Mouse (Mus musculus) midbrain, embryonic 11.5 days (tissue): ENCODE measurements around the gene Grip1. TPM values are rescaled to one million over a fixed set of nuclear protein-coding genes. Genes with fewer than 3 reads are reported as not detected.

Experiments
- ATAC-seq: fragments of 200-750 bp; cut with Nextera tagmentation; 2 replicates; pipeline ENCODE4 v1.8.0; 2017; ENCODE audit warnings: moderate TSS enrichment, moderate library complexity; ENCODE audit not compliant: low FRiP score
- DNase-seq: peaks from one replicate; pipeline ENCODE4 v3.0.0; 2015; ENCODE audit warnings: low spot score; ENCODE audit errors: missing footprints
- H3K27ac ChIP-seq: fragments of 300-500 bp; sonication (generic); 2 replicates; pipeline ENCODE4 v1.5.1; 2014; ENCODE audit warnings: low read depth, low read length
- H3K27me3 ChIP-seq: fragments of 300-500 bp; sonication (generic); 2 replicates; pipeline ENCODE4 v1.6.1; 2014; ENCODE audit warnings: mild to moderate bottlenecking, low read length, moderate library complexity, mixed read lengths; ENCODE audit not compliant: control insufficient read depth, insufficient read depth
- H3K36me3 ChIP-seq: fragments of 300-500 bp; sonication (generic); 2 replicates; pipeline ENCODE4 v1.6.1; 2014; ENCODE audit warnings: mild to moderate bottlenecking, low read length, moderate library complexity, mixed read lengths; ENCODE audit not compliant: control insufficient read depth, insufficient read depth
- H3K4me1 ChIP-seq: fragments of 300-500 bp; sonication (generic); 2 replicates; pipeline ENCODE4 v1.6.1; 2014; ENCODE audit warnings: low read length; ENCODE audit not compliant: control insufficient read depth, insufficient read depth
- H3K4me2 ChIP-seq: fragments of 300-500 bp; sonication (generic); 2 replicates; pipeline ENCODE4 v1.6.1; 2014; ENCODE audit warnings: mild to moderate bottlenecking, moderate library complexity
- H3K4me3 ChIP-seq: fragments of 300-500 bp; sonication (generic); 2 replicates; pipeline ENCODE4 v1.5.1; 2014; ENCODE audit warnings: low read depth, low read length
- H3K9ac ChIP-seq: fragments of 300-500 bp; sonication (generic); 2 replicates; pipeline ENCODE4 v1.6.1; 2014; ENCODE audit warnings: low read length
- H3K9me3 ChIP-seq: fragments of 300-500 bp; sonication (generic); 2 replicates; pipeline ENCODE4 v1.6.1; 2016; ENCODE audit warnings: low read length; ENCODE audit not compliant: control insufficient read depth
- WGBS: fragments of 180-500 bp; shearing (Covaris S2); extraction: QIAGEN DNeasy Blood & Tissue Kit; methylation state at CpG from one replicate; pipeline ENCODE4 v1.1.7; 2014; 5-methylcytosine and 5-hydroxymethylcytosine counted together
- polyA plus RNA-seq: library from polyadenylated mRNA; unstranded; fragments of >200 nt; fragmentation: Nextera tagmentation; extraction: Ambion mirVana; gene quantifications from 2 replicates; pipeline ENCODE4 v1.2.1, GENCODE M21; 2014

The Grip1 gene
- polyA plus RNA-seq, 1 experiment from 2014 or later, result 8.5 TPM

GRCm38 (mm10) chr10:119756271-119756670 lies 302.6 kb downstream of the Grip1 start:
- H3K27me3 ChIP-seq, result no peaks in the 10 kb centered on the region
- H3K4me3 ChIP-seq, result no peak overlapping the region
- H3K9me3 ChIP-seq, result no peaks in the 10 kb centered on the region
- H3K36me3 ChIP-seq, result no peaks in the 10 kb centered on the region
- no peak overlapping the region for H3K4me2 ChIP-seq
- ATAC-seq (no peak), DNase-seq (no peak)
- 90% methylated on average over 7 of the region's 7 CpGs for WGBS
- H3K4me1 ChIP-seq, result no peaks in the 10 kb centered on the region
- H3K9ac ChIP-seq, result no peak overlapping the region
- H3K27ac ChIP-seq, result no peak overlapping the region

DNA sequence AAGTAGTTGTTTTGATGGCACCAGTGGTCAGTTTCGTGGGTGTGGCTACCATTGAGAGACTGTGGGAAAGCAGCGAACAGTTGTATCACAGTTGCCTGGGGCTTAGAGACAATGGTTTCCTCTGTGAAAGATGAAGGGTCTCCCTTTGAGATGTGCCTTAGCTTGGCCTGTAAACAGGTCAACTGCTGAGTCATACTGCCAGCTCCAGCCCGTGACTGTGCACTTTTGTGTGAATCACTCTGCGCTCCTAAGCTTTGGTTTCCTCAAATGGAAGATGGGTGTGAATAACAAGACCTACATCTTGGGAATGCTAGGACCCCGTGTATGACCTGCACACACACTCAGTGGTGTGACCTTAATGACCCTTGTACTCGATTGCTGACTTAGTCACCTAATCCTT lies 303.6 kb downstream of the Grip1 start:
- DNase-seq (no peak), ATAC-seq (no peak)
- no peaks in the 10 kb centered on the region for H3K36me3 ChIP-seq
- no peak overlapping the region for H3K27ac ChIP-seq
- no peak overlapping the region for H3K4me3 ChIP-seq
- 82% methylated on average over 6 of the region's 6 CpGs for WGBS
- no peak overlapping the region for H3K4me2 ChIP-seq
- no peaks in the 10 kb centered on the region for H3K4me1 ChIP-seq
- H3K9me3 ChIP-seq, result no peaks in the 10 kb centered on the region
- H3K27me3 ChIP-seq, result no peaks in the 10 kb centered on the region
- no peak overlapping the region for H3K9ac ChIP-seq

DNA sequence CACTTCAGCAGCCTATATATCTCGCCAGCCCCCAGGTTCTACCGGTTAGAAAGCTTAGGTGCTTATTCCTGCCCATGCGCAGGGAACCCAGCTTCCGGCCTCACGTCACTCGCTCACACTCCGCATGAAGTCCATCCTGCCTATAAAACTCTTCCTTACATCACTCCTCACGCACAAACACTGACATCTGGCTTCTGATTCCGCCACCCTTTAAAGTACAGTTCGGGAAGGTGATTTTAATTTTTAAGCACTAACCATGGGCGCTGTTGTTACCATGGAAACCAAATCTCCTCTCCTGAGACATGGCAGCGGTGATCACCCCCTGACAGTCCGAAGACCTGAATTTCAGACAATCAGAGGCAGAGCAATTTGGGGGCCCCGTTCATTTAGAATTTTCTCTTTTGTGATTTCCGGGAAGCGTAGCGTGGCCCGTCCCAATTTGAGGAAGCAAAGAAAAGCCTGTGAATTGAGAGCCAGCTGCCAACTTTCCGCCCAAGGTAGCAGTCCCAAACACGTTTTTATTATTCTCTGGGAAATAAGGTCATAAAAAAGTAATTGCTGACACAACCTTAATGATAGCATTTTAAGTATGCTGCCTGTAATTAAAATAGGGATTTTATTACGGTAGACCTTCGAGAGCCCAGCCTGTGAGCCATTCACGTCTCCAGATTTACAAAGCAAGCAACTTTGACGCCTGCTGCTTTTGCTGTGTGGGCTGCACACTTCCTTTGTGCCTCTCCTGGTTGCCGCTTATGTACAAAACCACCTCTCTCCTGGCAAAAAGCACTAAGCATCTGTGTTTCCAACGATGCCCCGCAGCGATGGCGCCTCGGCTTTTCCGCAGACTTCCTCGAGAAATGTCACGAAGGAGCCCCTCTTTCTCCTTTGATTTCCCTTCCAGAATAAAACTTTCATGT lies 308.1 kb downstream of the Grip1 start:
- Histone ChIP-seq H3K4me1 (no peaks in the 10 kb centered on the region), H3K9me3 (no peaks in the 10 kb centered on the region), H3K36me3 (no peaks in the 10 kb centered on the region), H3K27me3 (no peaks in the 10 kb centered on the region), H3K4me3 (no peak overlapping the region), H3K4me2 (no peak overlapping the region), H3K27ac (no peak overlapping the region), H3K9ac (no peak overlapping the region)
- no peak for DNase-seq
- no peak for ATAC-seq
- WGBS, result 90% methylated on average over 33 of the region's 33 CpGs

DNA sequence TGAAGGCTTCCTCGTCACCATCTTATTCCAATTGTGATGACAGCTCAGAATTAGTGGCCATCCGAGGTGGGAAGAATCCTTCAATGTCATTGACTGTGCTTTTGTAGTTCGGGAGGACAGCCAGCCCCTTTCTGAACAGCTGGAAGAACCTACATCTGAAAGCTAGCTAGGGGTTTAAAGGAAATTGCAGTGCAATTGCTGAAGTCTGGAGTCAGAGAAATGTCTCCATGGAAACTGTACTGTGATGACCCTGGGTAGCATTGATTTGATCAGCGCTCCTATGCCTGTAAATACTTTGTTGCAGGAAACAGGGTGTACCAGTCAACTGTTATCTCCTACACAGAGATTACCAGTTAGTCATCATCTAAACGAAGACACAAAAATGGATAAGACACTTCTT lies 325.2 kb downstream of the Grip1 start:
- ATAC-seq, result no peak
- no peak overlapping the region for H3K9ac ChIP-seq
- H3K9me3 ChIP-seq, result no peaks in the 10 kb centered on the region
- H3K36me3 ChIP-seq, result no peaks in the 10 kb centered on the region
- no peaks in the 10 kb centered on the region for H3K27me3 ChIP-seq
- H3K4me2 ChIP-seq, result no peak overlapping the region
- no peak for DNase-seq
- H3K27ac ChIP-seq, result no peak overlapping the region
- WGBS, result 83% methylated on average over 5 of the region's 5 CpGs
- no peak overlapping the region for H3K4me3 ChIP-seq
- H3K4me1 ChIP-seq, result no peaks in the 10 kb centered on the region

- 90% methylated on average over 1 of the region's 1 CpGs for WGBS
- no peak overlapping the region for H3K4me3 ChIP-seq
- no peaks in the 10 kb centered on the region for H3K27me3 ChIP-seq
- no peaks in the 10 kb centered on the region for H3K9me3 ChIP-seq
- ATAC-seq (no peak), DNase-seq (no peak)
- no peak overlapping the region for H3K4me2 ChIP-seq
- H3K9ac ChIP-seq, result no peak overlapping the region
- no peaks in the 10 kb centered on the region for H3K4me1 ChIP-seq
- H3K27ac ChIP-seq, result no peak overlapping the region
- no peaks in the 10 kb centered on the region for H3K36me3 ChIP-seq
Observed at GRCm38 (mm10) chr10:119779657-119780056, 326.0 kb downstream of the Grip1 start.

DNA sequence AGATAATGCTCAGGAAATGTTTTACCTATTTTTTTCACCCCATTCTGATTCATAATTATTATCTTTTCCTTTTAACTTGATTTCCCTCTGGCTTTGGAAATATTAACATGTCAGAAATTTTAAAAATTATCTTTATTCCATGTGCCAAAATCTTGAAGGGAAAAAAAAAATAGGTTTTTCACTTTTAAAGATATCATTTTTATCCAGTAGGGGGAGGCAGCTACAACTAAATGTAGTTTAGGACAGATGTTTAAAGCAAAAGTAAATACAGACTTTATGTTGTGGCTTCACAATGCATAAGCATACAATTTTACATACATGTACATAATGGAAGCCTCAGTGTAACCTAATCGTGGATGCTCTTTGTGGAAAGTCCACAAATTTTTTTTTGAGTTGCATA lies 336.9 kb downstream of the Grip1 start:
- no peaks in the 10 kb centered on the region for H3K27me3 ChIP-seq
- no peaks in the 10 kb centered on the region for H3K9me3 ChIP-seq
- H3K4me3 ChIP-seq, result no peak overlapping the region
- no peak overlapping the region for H3K9ac ChIP-seq
- H3K36me3 ChIP-seq, result no peaks in the 10 kb centered on the region
- H3K27ac ChIP-seq, result no peak overlapping the region
- H3K4me1 ChIP-seq, result no peaks in the 10 kb centered on the region; the same call in 1 of the 2 replicates
- 75% methylated on average over 1 of the region's 1 CpGs for WGBS
- DNase-seq (no peak), ATAC-seq (no peak)
- H3K4me2 ChIP-seq, result no peak overlapping the region

GRCm38 (mm10) chr10:119802421-119802820 lies 348.8 kb downstream of the Grip1 start:
- Histone ChIP-seq H3K4me3 (no peak overlapping the region), H3K4me1 (peaks cover 5% of the 10 kb centered on the region; the same call in 1 of the 2 replicates), H3K36me3 (no peaks in the 10 kb centered on the region), H3K9me3 (no peaks in the 10 kb centered on the region), H3K27ac (no peak overlapping the region), H3K4me2 (no peak overlapping the region), H3K9ac (no peak overlapping the region), H3K27me3 (no peaks in the 10 kb centered on the region)
- ATAC-seq, result no peak
- no peak for DNase-seq
- WGBS, result 63% methylated on average over 6 of the region's 6 CpGs

DNA sequence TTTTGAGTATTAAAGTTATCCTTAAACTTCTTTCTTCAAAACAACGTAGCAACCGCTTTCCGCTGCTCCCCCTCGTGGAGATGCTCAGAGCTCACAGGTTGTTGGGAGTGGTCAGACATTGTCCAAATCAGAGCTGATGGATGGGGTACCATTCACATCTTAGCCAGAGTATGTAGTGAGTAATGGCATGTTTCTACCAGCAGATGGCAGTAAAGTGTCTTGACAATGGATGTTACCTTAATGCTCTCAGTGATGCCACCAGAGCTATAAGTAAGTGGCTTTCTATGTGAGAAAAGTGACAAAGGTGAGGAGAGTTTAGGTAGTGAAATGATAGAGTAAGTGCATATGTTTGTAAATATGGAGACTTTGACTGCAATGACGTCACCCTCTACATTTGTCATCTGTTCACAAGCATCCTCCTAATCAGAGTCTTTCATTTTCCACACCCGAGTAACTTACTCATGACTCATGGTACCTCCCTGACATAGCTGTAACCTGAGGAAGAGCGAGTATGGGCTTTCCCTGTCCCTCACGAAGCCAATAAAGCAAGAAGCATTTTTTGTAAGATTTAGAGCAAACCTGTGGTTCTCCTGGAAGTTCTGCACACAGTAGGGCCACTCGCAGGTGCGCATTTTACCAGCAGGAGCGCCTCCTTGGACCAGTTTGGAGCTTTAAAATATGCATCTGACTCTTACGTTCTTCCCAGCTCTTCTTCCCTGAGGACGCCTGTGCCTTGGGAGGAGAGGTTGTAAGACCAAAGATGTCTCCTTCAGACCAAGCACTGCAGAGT lies 350.2 kb downstream of the Grip1 start:
- ATAC-seq, result peak; percentile 73
- Histone ChIP-seq H3K4me1 (peaks cover 5% of the 10 kb centered on the region; the same call in 1 of the 2 replicates), H3K9me3 (no peaks in the 10 kb centered on the region), H3K4me2 (no peak overlapping the region), H3K27me3 (no peaks in the 10 kb centered on the region), H3K4me3 (no peak overlapping the region), H3K9ac (no peak overlapping the region), H3K27ac (no peak overlapping the region), H3K36me3 (no peaks in the 10 kb centered on the region)
- WGBS, result 58% methylated on average over 13 of the region's 13 CpGs
- DNase-seq, result peak; percentile 94

GRCm38 (mm10) chr10:119804423-119804814 lies 350.8 kb downstream of the Grip1 start:
- WGBS, result 86% methylated on average over 9 of the region's 9 CpGs
- ATAC-seq, result no peak
- H3K4me2 ChIP-seq, result no peak overlapping the region

More at GRCm38 (mm10) chr10:119804423-119804814, 350.8 kb downstream of the Grip1 start:
- Histone ChIP-seq H3K9me3 (no peaks in the 10 kb centered on the region), H3K9ac (no peak overlapping the region), H3K36me3 (no peaks in the 10 kb centered on the region), H3K27me3 (no peaks in the 10 kb centered on the region), H3K27ac (no peak overlapping the region), H3K4me1 (peaks cover 5% of the 10 kb centered on the region; the same call in 1 of the 2 replicates), H3K4me3 (no peak overlapping the region)
- DNase-seq, result no peak
